Mouse (Mus musculus) midbrain, postnatal 0 days (tissue): ENCODE results near the gene Cdh5. TPM values are rescaled to one million over a fixed set of nuclear protein-coding genes. Genes with fewer than 3 reads are reported as not detected.
"Not testable (repeated sequence)": the region's sequence is repeated elsewhere in the genome, so short reads cannot be mapped to it uniquely, and the experiment has no call there.

ENCODE experiments used
- ATAC-seq: fragments of 200-750 bp; cut with Nextera tagmentation; 2 replicates; pipeline ENCODE4 v1.8.0; 2017; ENCODE audit warnings: moderate number of reproducible peaks, mild to moderate bottlenecking, moderate TSS enrichment, moderate library complexity; ENCODE audit not compliant: low FRiP score
- DNase-seq: peaks from one replicate; pipeline ENCODE4 v3.0.0-alpha.2; 2015; ENCODE audit warnings: low spot score
- H3K27ac ChIP-seq: fragments of 300-500 bp; sonication (generic); 2 replicates; pipeline ENCODE4 v1.5.1; 2014; ENCODE audit warnings: low read depth, mild to moderate bottlenecking, low read length, mixed read lengths
- H3K27me3 ChIP-seq: fragments of 300-500 bp; sonication (generic); 2 replicates; pipeline ENCODE4 v1.6.1; 2014; ENCODE audit warnings: low read length, control low read depth, mixed read lengths; ENCODE audit not compliant: insufficient read depth
- H3K36me3 ChIP-seq: fragments of 300-500 bp; sonication (generic); 2 replicates; pipeline ENCODE4 v1.6.1; 2014; ENCODE audit warnings: low read length, control low read depth, mixed read lengths; ENCODE audit not compliant: insufficient read depth
- H3K4me1 ChIP-seq: fragments of 300-500 bp; sonication (generic); 2 replicates; pipeline ENCODE4 v1.6.1; 2014; ENCODE audit warnings: mild to moderate bottlenecking, control low read depth, antibody characterized with exemption, low read length, mixed read lengths; ENCODE audit not compliant: insufficient read depth
- H3K4me2 ChIP-seq: fragments of 300-500 bp; sonication (generic); 2 replicates; pipeline ENCODE4 v1.6.1; 2014; ENCODE audit warnings: low read depth, mild to moderate bottlenecking, low read length, mixed read lengths; ENCODE audit not compliant: poor library complexity, severe bottlenecking
- H3K4me3 ChIP-seq: fragments of 300-500 bp; sonication (generic); 2 replicates; pipeline ENCODE4 v1.5.1; 2014; ENCODE audit warnings: low read depth, mild to moderate bottlenecking, low read length, moderate library complexity
- H3K9ac ChIP-seq: fragments of 300-500 bp; sonication (generic); replicated peaks from 2 replicates; pipeline ENCODE4 v1.6.1; 2014; ENCODE audit warnings: mild to moderate bottlenecking, low read length, moderate library complexity, mixed read lengths; ENCODE audit not compliant: poor library complexity, severe bottlenecking
- H3K9me3 ChIP-seq: fragments of 300-500 bp; sonication (generic); 2 replicates; pipeline ENCODE4 v1.6.1; 2016; ENCODE audit warnings: low read length, control low read depth
- CTCF ChIP-seq: IDR thresholded peaks from 2 replicates; pipeline ENCODE4 v1.5.1; 2016; ENCODE audit warnings: antibody characterized with exemption, mild to moderate bottlenecking
- WGBS: fragments of 180-500 bp; shearing (Covaris S2); extraction: QIAGEN DNeasy Blood & Tissue Kit; methylation state at CpG from one replicate; pipeline ENCODE4 v1.1.7; 2014; 5-methylcytosine and 5-hydroxymethylcytosine counted together
- polyA plus RNA-seq: library from polyadenylated mRNA; unstranded; fragments of >200 nt; fragmentation: Nextera tagmentation; extraction: Ambion mirVana; gene quantifications from 2 replicates; pipeline ENCODE4 v1.2.1, GENCODE M21; 2015
- total RNA-seq: library from RNA; depleted of rRNA; stranded (reverse); fragments of >200 nt; gene quantifications from 2 replicates; pipeline ENCODE4 v1.2.3, GENCODE M21; 2014

Gene Cdh5
- total and polyA plus RNA-seq, 2 experiments from 2014 or later: 8.6 to 18.6 TPM

GRCm38 (mm10) chr8:104075079-104075478 is 26.3 kb upstream of the Cdh5 start:
- TF ChIP-seq CTCF: no peak
- H3K4me3 ChIP-seq: no peak overlapping the region

GRCm38 (mm10) chr8:104076541-104077412 is 24.6 kb upstream of the Cdh5 start:
- no peaks in the 10 kb centered on the region for H3K36me3 ChIP-seq
- H3K4me1 ChIP-seq: no peaks in the 10 kb centered on the region
- H3K4me3 ChIP-seq: no peak overlapping the region
- ATAC-seq (peak; percentile 71), DNase-seq (peak; percentile 84)
- H3K27me3 ChIP-seq: no peaks in the 10 kb centered on the region
- H3K9me3 ChIP-seq: no peaks in the 10 kb centered on the region
- no peak overlapping the region for H3K9ac ChIP-seq
- no peak overlapping the region for H3K27ac ChIP-seq
- TF ChIP-seq CTCF: peak; percentile 72
- 31% methylated on average over 8 of the region's 8 CpGs for WGBS
- no peak overlapping the region for H3K4me2 ChIP-seq

More at GRCm38 (mm10) chr8:104075079-104075478, 26.3 kb upstream of the Cdh5 start:
- 95% methylated on average over 6 of the region's 6 CpGs for WGBS
- Histone ChIP-seq H3K27ac (no peak overlapping the region), H3K27me3 (no peaks in the 10 kb centered on the region), H3K4me2 (no peak overlapping the region), H3K36me3 (no peaks in the 10 kb centered on the region), H3K9me3 (no peaks in the 10 kb centered on the region), H3K9ac (no peak overlapping the region), H3K4me1 (no peaks in the 10 kb centered on the region)
- ATAC-seq: no peak
- DNase-seq: no peak

- WGBS: 54% methylated on average over 7 of the region's 7 CpGs
- ATAC-seq: no peak
Observed at GRCm38 (mm10) chr8:104078091-104078490, 23.3 kb upstream of the Cdh5 start.

GRCm38 (mm10) chr8:104085281-104085680 is 16.1 kb upstream of the Cdh5 start:
- H3K9ac ChIP-seq: no peak overlapping the region
- no peak overlapping the region for H3K4me3 ChIP-seq

More at GRCm38 (mm10) chr8:104078091-104078490, 23.3 kb upstream of the Cdh5 start:
- Histone ChIP-seq H3K9me3 (no peaks in the 10 kb centered on the region), H3K27me3 (no peaks in the 10 kb centered on the region), H3K9ac (no peak overlapping the region), H3K27ac (no peak overlapping the region), H3K4me3 (no peak overlapping the region), H3K36me3 (no peaks in the 10 kb centered on the region), H3K4me2 (no peak overlapping the region), H3K4me1 (no peaks in the 10 kb centered on the region)
- peak; percentile 45 for DNase-seq
- TF ChIP-seq CTCF: no peak

GRCm38 (mm10) chr8:104086615-104087014 is 14.8 kb upstream of the Cdh5 start:
- ATAC-seq (no peak), DNase-seq (no peak)
- Histone ChIP-seq H3K36me3 (no peaks in the 10 kb centered on the region), H3K4me1 (no peaks in the 10 kb centered on the region), H3K9me3 (no peaks in the 10 kb centered on the region), H3K9ac (no peak overlapping the region), H3K27ac (no peak overlapping the region), H3K4me3 (no peak overlapping the region), H3K4me2 (no peak overlapping the region), H3K27me3 (no peaks in the 10 kb centered on the region)
- peak; percentile 6; the same call in 1 of the 2 replicates for TF ChIP-seq CTCF
- WGBS: 79% methylated on average over 2 of the region's 2 CpGs

More at GRCm38 (mm10) chr8:104085281-104085680, 16.1 kb upstream of the Cdh5 start:
- H3K4me2 ChIP-seq: no peak overlapping the region
- no peaks in the 10 kb centered on the region for H3K36me3 ChIP-seq
- H3K27ac ChIP-seq: no peak overlapping the region
- DNase-seq (no peak), ATAC-seq (no peak)
- peak; percentile 17; the same call in 1 of the 2 replicates for TF ChIP-seq CTCF
- no peaks in the 10 kb centered on the region for H3K9me3 ChIP-seq
- WGBS: 77% methylated on average over 10 of the region's 10 CpGs
- no peaks in the 10 kb centered on the region for H3K27me3 ChIP-seq
- H3K4me1 ChIP-seq: no peaks in the 10 kb centered on the region

- H3K9me3 ChIP-seq: no peaks in the 10 kb centered on the region
- no peaks in the 10 kb centered on the region for H3K4me1 ChIP-seq
- ATAC-seq (no peak), DNase-seq (no peak)
- H3K9ac ChIP-seq: no peak overlapping the region
- 32% methylated on average over 1 of the region's 1 CpGs for WGBS
- H3K4me3 ChIP-seq: no peak overlapping the region
- no peak overlapping the region for H3K4me2 ChIP-seq
- H3K27ac ChIP-seq: no peak overlapping the region
- H3K36me3 ChIP-seq: no peaks in the 10 kb centered on the region
- H3K27me3 ChIP-seq: no peaks in the 10 kb centered on the region
- peak; percentile 48 for TF ChIP-seq CTCF
Observed at GRCm38 (mm10) chr8:104087091-104087490, 14.3 kb upstream of the Cdh5 start.

GRCm38 (mm10) chr8:104087878-104088277 is 13.5 kb upstream of the Cdh5 start:
- H3K27ac ChIP-seq, ATAC-seq, H3K4me1 ChIP-seq, H3K36me3 ChIP-seq, H3K9ac ChIP-seq, DNase-seq, H3K4me2 ChIP-seq, H3K27me3 ChIP-seq, H3K9me3 ChIP-seq, H3K4me3 ChIP-seq: not testable (repeated sequence)
